Mouse (Mus musculus) stomach, postnatal 0 days (tissue): Measurements from ENCODE around the gene Phf1.

Experiments used
- CTCF ChIP-seq: IDR thresholded peaks from 2 replicates; pipeline ENCODE4 v1.5.1; 2016; ENCODE audit warnings: antibody characterized with exemption, low read depth, mild to moderate bottlenecking, moderate library complexity
- EP300 ChIP-seq: optimal IDR thresholded peaks from 2 replicates; pipeline ENCODE3; 2016; ENCODE audit warnings: antibody characterized with exemption

GRCm38 (mm10) chr17:26985503-26986179 is 52.8 kb downstream of the Phf1 start:
- TF ChIP-seq CTCF: no peak
- TF ChIP-seq EP300: no peak
